Comparison of ENCODE assay signal across 8 mouse cellular contexts in genomic region chr8:124758544-124758943, GRCm38 (mm10). TPM values are rescaled to one million over a fixed set of nuclear protein-coding genes. Genes with fewer than 3 reads are reported as not detected.
DNase-seq lines count a peak whose midpoint lies in the region; ATAC-seq and TF ChIP-seq lines count a peak whose summit lies in the region.

No protein-coding gene starts in this region.

- H3K9ac ChIP-seq in heart, postnatal 0 days (replicated peaks; ENCODE audit: low read depth, low read length) = no peak overlapping the region
- no peak overlapping the region for H3K9ac ChIP-seq in liver, postnatal 0 days (replicated peaks)
- H3K9ac ChIP-seq in forebrain, embryonic 14.5 days (ENCODE audit: low read length) = no peak overlapping the region
- H3K9ac ChIP-seq in forebrain, embryonic 13.5 days = no peak overlapping the region

- 38% methylated on average over 3 of the region's 3 CpGs for WGBS in heart, postnatal 0 days
- 36% methylated on average over 3 of the region's 3 CpGs for WGBS in heart, embryonic 10.5 days
- WGBS in liver, postnatal 0 days (ENCODE audit: insufficient replicate concordance) = 34% methylated on average over 3 of the region's 3 CpGs
- 37% methylated on average over 3 of the region's 3 CpGs for WGBS in forebrain, embryonic 14.5 days
- whole genome bisulfite sequencing in forebrain, embryonic 13.5 days = 51% methylated on average over 3 of the region's 3 CpGs

- DNase-seq in heart, postnatal 0 days (ENCODE audit: low spot score) = no peak
- DNase-seq in heart, embryonic 10.5 days (ENCODE audit: low spot score) = no peak
- DNase-seq in urinary bladder, postnatal 14 days (ENCODE audit: low spot score) = peak; percentile 18
- no peak for DNase-seq in urinary bladder, postnatal 36 days (ENCODE audit: low spot score in 2 of 2)
- DNase-seq in liver, postnatal 0 days = peak; percentile 67
- no peak for DNase-seq in left cerebral cortex, adult 8-10 months (ENCODE audit: low spot score in 2 of 2)
- DNase-seq in forebrain, embryonic 14.5 days (ENCODE audit: low spot score) = no peak

- H3K27me3 ChIP-seq in heart, postnatal 0 days (ENCODE audit: control insufficient read depth, insufficient read depth, low read length) = no peaks in the 10 kb centered on the region
- peaks cover 9% of the 10 kb centered on the region; the same call in 1 of the 2 replicates for H3K27me3 ChIP-seq in heart, embryonic 10.5 days (ENCODE audit: insufficient read depth, poor library complexity, severe bottlenecking)
- no peaks in the 10 kb centered on the region for H3K27me3 ChIP-seq in liver, postnatal 0 days (ENCODE audit: insufficient read depth, low read length)
- 0 out of 2 replicates have a peak, but pooled peaks cover 10% of the 10 kb centered on the region for H3K27me3 ChIP-seq in forebrain, embryonic 14.5 days (replicated peaks; ENCODE audit: control insufficient read depth, insufficient read depth, low read length)
- H3K27me3 ChIP-seq in forebrain, embryonic 13.5 days = peaks cover 25% of the 10 kb centered on the region

- H3K4me3 ChIP-seq in heart, postnatal 0 days (ENCODE audit: low read depth, low read length) = no peak overlapping the region
- no peak overlapping the region for H3K4me3 ChIP-seq in heart, embryonic 10.5 days
- no peak overlapping the region for H3K4me3 ChIP-seq in liver, postnatal 0 days (ENCODE audit: low read depth, low read length)
- no peak overlapping the region for H3K4me3 ChIP-seq in forebrain, embryonic 14.5 days (ENCODE audit: low read depth, low read length)
- no peak overlapping the region for H3K4me3 ChIP-seq in forebrain, embryonic 13.5 days

- H3K4me2 ChIP-seq in heart, postnatal 0 days (ENCODE audit: low read depth, low read length) = no peak overlapping the region
- H3K4me2 ChIP-seq in liver, postnatal 0 days (ENCODE audit: low read depth, low read length) = no peak overlapping the region
- no peak overlapping the region for H3K4me2 ChIP-seq in forebrain, embryonic 14.5 days (ENCODE audit: low read length)
- H3K4me2 ChIP-seq in forebrain, embryonic 13.5 days = no peak overlapping the region

- TF ChIP-seq CTCF in heart, postnatal 0 days (IDR thresholded peaks at IDR 0.05; ENCODE audit: low read depth) = peak; percentile 44
- TF ChIP-seq CTCF in liver, postnatal 0 days (IDR thresholded peaks at IDR 0.05; ENCODE audit: low read depth) = peak; percentile 69

- no peak for TF ChIP-seq EP300 in heart, postnatal 0 days (IDR thresholded peaks at IDR 0.05; ENCODE audit: low read depth)
- TF ChIP-seq EP300 in liver, postnatal 0 days (IDR thresholded peaks at IDR 0.05; ENCODE audit: low read depth) = no peak

- H3K4me1 ChIP-seq in heart, postnatal 0 days (ENCODE audit: control insufficient read depth, insufficient read depth) = no peaks in the 10 kb centered on the region
- peaks cover 12% of the 10 kb centered on the region for H3K4me1 ChIP-seq in heart, embryonic 10.5 days
- peaks cover 6% of the 10 kb centered on the region for H3K4me1 ChIP-seq in liver, postnatal 0 days (ENCODE audit: insufficient read depth)
- no peaks in the 10 kb centered on the region for H3K4me1 ChIP-seq in forebrain, embryonic 14.5 days (ENCODE audit: control insufficient read depth, insufficient read depth, low read length)
- H3K4me1 ChIP-seq in forebrain, embryonic 13.5 days = no peaks in the 10 kb centered on the region

- ATAC-seq in heart, postnatal 0 days (ENCODE audit: insufficient read depth, low read depth) = no peak
- no peak for ATAC-seq in liver, postnatal 0 days
- no peak for ATAC-seq in forebrain, embryonic 14.5 days
- ATAC-seq in forebrain, embryonic 13.5 days = no peak

- H3K36me3 ChIP-seq in heart, postnatal 0 days (replicated peaks; ENCODE audit: control insufficient read depth, insufficient read depth, low read length) = no peaks in the 10 kb centered on the region
- H3K36me3 ChIP-seq in heart, embryonic 10.5 days = no peaks in the 10 kb centered on the region
- no peaks in the 10 kb centered on the region for H3K36me3 ChIP-seq in liver, postnatal 0 days (replicated peaks; ENCODE audit: insufficient read depth, low read length)
- no peaks in the 10 kb centered on the region for H3K36me3 ChIP-seq in forebrain, embryonic 14.5 days (ENCODE audit: control insufficient read depth, insufficient read depth, low read length)
- no peaks in the 10 kb centered on the region for H3K36me3 ChIP-seq in forebrain, embryonic 13.5 days (ENCODE audit: poor library complexity, severe bottlenecking)

- no peaks in the 10 kb centered on the region for H3K9me3 ChIP-seq in heart, postnatal 0 days (replicated peaks; ENCODE audit: control insufficient read depth, low read length)
- no peaks in the 10 kb centered on the region for H3K9me3 ChIP-seq in heart, embryonic 10.5 days
- H3K9me3 ChIP-seq in liver, postnatal 0 days (ENCODE audit: low read length) = no peaks in the 10 kb centered on the region
- H3K9me3 ChIP-seq in forebrain, embryonic 14.5 days (replicated peaks; ENCODE audit: control insufficient read depth, low read length) = no peaks in the 10 kb centered on the region
- no peaks in the 10 kb centered on the region for H3K9me3 ChIP-seq in forebrain, embryonic 13.5 days (replicated peaks)

- no peak overlapping the region for H3K27ac ChIP-seq in heart, postnatal 0 days (ENCODE audit: low read depth)
- no peak overlapping the region for H3K27ac ChIP-seq in heart, embryonic 10.5 days
- no peak overlapping the region for H3K27ac ChIP-seq in liver, postnatal 0 days (ENCODE audit: low read depth)
- H3K27ac ChIP-seq in forebrain, embryonic 14.5 days (ENCODE audit: low read depth, low read length) = no peak overlapping the region
- no peak overlapping the region for H3K27ac ChIP-seq in forebrain, embryonic 13.5 days

RNA-seq across cellular contexts. Expression of gene Fam89a, which starts 6.9 kb away (rescaled TPM):
- total RNA-seq in heart, postnatal 0 days (2014; rRNA removed; ENCODE audit: low replicate concordance) = not detected in 2 replicates
- 0.89 and 1.1 TPM in 2 replicates for polyA plus RNA-seq in heart, postnatal 0 days (2015; fragmentation: Nextera tagmentation; extraction: Ambion mirVana)
- polyA plus RNA-seq in heart, embryonic 10.5 days (2016; fragmentation: Nextera tagmentation; extraction: Ambion mirVana) = 2.5 and 8.2 TPM in 2 replicates
- 3.7 and 5.6 TPM in 2 replicates for polyA plus RNA-seq in liver, postnatal 0 days (2015; fragmentation: Nextera tagmentation; extraction: Ambion mirVana)
- total RNA-seq in left cerebral cortex, adult 8-10 months (2022) = 1 to 10 TPM in 2 of 4 experiments, under 1 TPM in 2; 0.28 to 1.6 (median 0.83) TPM
- 0.27 and 0.38 TPM in 2 replicates for polyA plus RNA-seq in forebrain, embryonic 14.5 days (2014; fragmentation: Nextera tagmentation; extraction: Ambion mirVana)
- polyA plus RNA-seq in forebrain, embryonic 13.5 days (2015; fragmentation: Nextera tagmentation; extraction: Ambion mirVana) = 0.34 and 0.36 TPM in 2 replicates

RNA-seq across cellular contexts. Expression of gene Trim67, which starts 34.3 kb away (rescaled TPM):
- 0.04 and 0.08 TPM in 2 replicates for total RNA-seq in heart, postnatal 0 days (2014; rRNA removed; ENCODE audit: low replicate concordance)
- polyA plus RNA-seq in heart, postnatal 0 days (2015; fragmentation: Nextera tagmentation; extraction: Ambion mirVana) = 0.07 and 0.08 TPM in 2 replicates
- polyA plus RNA-seq in heart, embryonic 10.5 days (2016; fragmentation: Nextera tagmentation; extraction: Ambion mirVana) = 0.05 and 0.10 TPM in 2 replicates
- 0.05 and 0.06 TPM in 2 replicates for polyA plus RNA-seq in liver, postnatal 0 days (2015; fragmentation: Nextera tagmentation; extraction: Ambion mirVana)
- 1 to 10 TPM; 2.2 to 2.3 (median 2.2) TPM for total RNA-seq in left cerebral cortex, adult 8-10 months (2022)
- polyA plus RNA-seq in forebrain, embryonic 14.5 days (2014; fragmentation: Nextera tagmentation; extraction: Ambion mirVana) = 16.5 and 22.0 TPM in 2 replicates
- 9.4 and 9.8 TPM in 2 replicates for polyA plus RNA-seq in forebrain, embryonic 13.5 days (2015; fragmentation: Nextera tagmentation; extraction: Ambion mirVana)

RNA-seq across cellular contexts. Expression of gene Arv1, which starts 36.6 kb away (rescaled TPM):
- total RNA-seq in heart, postnatal 0 days (2014; rRNA removed; ENCODE audit: low replicate concordance) = 10.5 and 10.7 TPM in 2 replicates
- 8.9 and 11.0 TPM in 2 replicates for polyA plus RNA-seq in heart, postnatal 0 days (2015; fragmentation: Nextera tagmentation; extraction: Ambion mirVana)
- polyA plus RNA-seq in heart, embryonic 10.5 days (2016; fragmentation: Nextera tagmentation; extraction: Ambion mirVana) = 21.3 and 26.7 TPM in 2 replicates
- polyA plus RNA-seq in liver, postnatal 0 days (2015; fragmentation: Nextera tagmentation; extraction: Ambion mirVana) = 4.5 and 5.2 TPM in 2 replicates
- total RNA-seq in left cerebral cortex, adult 8-10 months (2022) = 10 to 100 TPM; 11.4 to 13.0 (median 11.6) TPM
- 26.6 and 27.9 TPM in 2 replicates for polyA plus RNA-seq in forebrain, embryonic 14.5 days (2014; fragmentation: Nextera tagmentation; extraction: Ambion mirVana)
- polyA plus RNA-seq in forebrain, embryonic 13.5 days (2015; fragmentation: Nextera tagmentation; extraction: Ambion mirVana) = 29.9 and 36.0 TPM in 2 replicates

RNA-seq across cellular contexts. Expression of gene Ttc13, which starts 36.8 kb away (rescaled TPM):
- 15.3 and 18.7 TPM in 2 replicates for total RNA-seq in heart, postnatal 0 days (2014; rRNA removed; ENCODE audit: low replicate concordance)
- 13.7 and 15.7 TPM in 2 replicates for polyA plus RNA-seq in heart, postnatal 0 days (2015; fragmentation: Nextera tagmentation; extraction: Ambion mirVana)
- 43.7 and 44.6 TPM in 2 replicates for polyA plus RNA-seq in heart, embryonic 10.5 days (2016; fragmentation: Nextera tagmentation; extraction: Ambion mirVana)
- 11.5 and 14.0 TPM in 2 replicates for polyA plus RNA-seq in liver, postnatal 0 days (2015; fragmentation: Nextera tagmentation; extraction: Ambion mirVana)
- 10 to 100 TPM; 38.5 to 42.9 (median 39.3) TPM for total RNA-seq in left cerebral cortex, adult 8-10 months (2022)
- 48.7 and 58.3 TPM in 2 replicates for polyA plus RNA-seq in forebrain, embryonic 14.5 days (2014; fragmentation: Nextera tagmentation; extraction: Ambion mirVana)
- 48.4 and 54.8 TPM in 2 replicates for polyA plus RNA-seq in forebrain, embryonic 13.5 days (2015; fragmentation: Nextera tagmentation; extraction: Ambion mirVana)

Comparison
In these comparisons a context has a peak if more than half of its experiments do, and no peak if none do; other contexts are left out.
1. DNase-seq: peak in urinary bladder, postnatal 14 days (single experiment) and liver, postnatal 0 days (single experiment); none in heart, postnatal 0 days (single experiment), heart, embryonic 10.5 days (single experiment), urinary bladder, postnatal 36 days (0 of 2), left cerebral cortex, adult 8-10 months (0 of 2) and forebrain, embryonic 14.5 days (single experiment).